Mouse (Mus musculus) ES-E14 (cell line): Measurements from ENCODE around the gene Dab2ip. TPM values are rescaled to one million over a fixed set of nuclear protein-coding genes. Genes with fewer than 3 reads are reported as not detected.

Source experiments
- DNase-seq: peaks from one replicate; pipeline ENCODE4 v3.0.0-alpha.2; 2013; ENCODE audit warnings: low read depth, low spot score
- H3K27ac ChIP-seq: 2 replicates; pipeline ENCODE4 v1.5.1; 2012; ENCODE audit warnings: low read depth, mild to moderate bottlenecking, low read length, moderate library complexity, mixed read lengths; ENCODE audit not compliant: poor library complexity, insufficient read depth, severe bottlenecking
- H3K36me3 ChIP-seq: 2 replicates; pipeline ENCODE4 v1.6.1; 2012; ENCODE audit warnings: mild to moderate bottlenecking, low read length, moderate library complexity, mixed read lengths; ENCODE audit not compliant: control insufficient read depth, poor library complexity, insufficient read depth, severe bottlenecking
- H3K4me1 ChIP-seq, 2 experiments: fragments of 150-350 bp in 1 of 2; sonication (generic) in 1 of 2; 2 replicates each; pipeline ENCODE4 v1.6.1; 2012; ENCODE audit warnings: low read length in 2 of 2, mild to moderate bottlenecking in 1 of 2, mixed read lengths in 1 of 2; ENCODE audit not compliant: control insufficient read depth in 2 of 2, insufficient read depth in 2 of 2, poor library complexity in 1 of 2
- H3K4me3 ChIP-seq, 2 experiments: fragments of 150-350 bp in 1 of 2; sonication (generic) in 1 of 2; 2 replicates each; pipeline ENCODE4 v1.5.1; 2012; ENCODE audit warnings: low read length in 2 of 2, low read depth in 1 of 2, mild to moderate bottlenecking in 1 of 2, mixed read lengths in 1 of 2; ENCODE audit not compliant: insufficient read depth in 1 of 2, poor library complexity in 1 of 2, severe bottlenecking in 1 of 2
- H3K9ac ChIP-seq: 2 replicates; pipeline ENCODE4 v1.6.1; 2012; ENCODE audit warnings: low read depth, mild to moderate bottlenecking, low read length, mixed read lengths; ENCODE audit not compliant: poor library complexity, insufficient read depth, severe bottlenecking
- H3K9me3 ChIP-seq: fragments of 150-350 bp; sonication (generic); 2 replicates; pipeline ENCODE4 v1.6.1; 2012; ENCODE audit warnings: low read depth, mild to moderate bottlenecking, low read length; ENCODE audit not compliant: control insufficient read depth, insufficient read depth
- CHD2 ChIP-seq: IDR thresholded peaks from 2 replicates; pipeline ENCODE4 v1.6.1; 2014; ENCODE audit warnings: mild to moderate bottlenecking, low read depth, low read length, inconsistent platforms
- HCFC1 ChIP-seq: IDR thresholded peaks from 2 replicates; pipeline ENCODE4 v1.6.1; 2012; ENCODE audit warnings: low read length, inconsistent platforms, borderline replicate concordance; ENCODE audit not compliant: insufficient read depth
- MAFK ChIP-seq: IDR thresholded peaks from 2 replicates; pipeline ENCODE4 v1.6.1; 2014; ENCODE audit warnings: mild to moderate bottlenecking, low read depth, low read length, inconsistent platforms; ENCODE audit not compliant: insufficient read depth
- ZC3H11A ChIP-seq: IDR thresholded peaks from 2 replicates; pipeline ENCODE4 v1.6.1; 2012; ENCODE audit warnings: low read depth, mild to moderate bottlenecking, inconsistent platforms, low read length, borderline replicate concordance
- ZNF384 ChIP-seq: IDR thresholded peaks from 2 replicates; pipeline ENCODE4 v1.6.1; 2012; ENCODE audit warnings: low read depth, low read length, inconsistent platforms
- in situ Hi-C, 2 experiments: fragments of 600-800 bp; cut with MboI; formaldehyde crosslinking; loops; one replicate each; pipeline ENCODE4 v1.15.1; 2025; ENCODE audit warnings: low sequenced_read_pairs in 2 of 2, inconsistent platforms in 1 of 2; ENCODE audit not compliant: unreplicated experiment in 2 of 2
- total RNA-seq: library from RNA; depleted of rRNA; stranded (reverse); fragments of 300-350 nt; gene quantifications from 2 replicates; pipeline ENCODE4 v1.2.3, GENCODE M21; 2012

Dab2ip gene
- total RNA-seq, 1 experiment, result 46.9 TPM

- no peak for TF ChIP-seq CHD2
- no peak for TF ChIP-seq HCFC1
- no peak for TF ChIP-seq ZC3H11A
- TF ChIP-seq MAFK, result no peak
- TF ChIP-seq ZNF384, result no peak
- in situ Hi-C loops, result no loop called here
- no peaks in the 10 kb centered on the region for H3K36me3 ChIP-seq
- no peak overlapping the region for H3K27ac ChIP-seq
- DNase-seq, result peak; percentile 49
- no peak overlapping the region; a peak in 1 of 4 replicates for H3K4me3 ChIP-seq
- no peaks in the 10 kb centered on the region for H3K9me3 ChIP-seq
- peak overlapping the region; percentile 41; the same call in 1 of the 2 replicates for H3K9ac ChIP-seq
- peaks cover 8 to 60% of the 10 kb centered on the region in 2 experiments for H3K4me1 ChIP-seq
These were observed 57.9 kb downstream of the Dab2ip start for GRCm38 (mm10) chr2:35615977-35616376.

GRCm38 (mm10) chr2:35616891-35617658 is 59.0 kb downstream of the Dab2ip start:
- TF ChIP-seq MAFK, result no peak
- no peak for TF ChIP-seq ZNF384
- TF ChIP-seq ZC3H11A, result no peak
- no peak for TF ChIP-seq CHD2
- no peak for TF ChIP-seq HCFC1
- Histone ChIP-seq H3K4me1 (peaks cover 8 to 54% of the 10 kb centered on the region in 2 experiments), H3K9ac (no peak overlapping the region), H3K27ac (no peak overlapping the region), H3K9me3 (no peaks in the 10 kb centered on the region), H3K4me3 (no peak overlapping the region), H3K36me3 (no peaks in the 10 kb centered on the region)
- in situ Hi-C loops, result no loop called here
- no peak for DNase-seq

GRCm38 (mm10) chr2:35618981-35619380 is 60.9 kb downstream of the Dab2ip start:
- Histone ChIP-seq H3K36me3 (no peaks in the 10 kb centered on the region), H3K9me3 (no peaks in the 10 kb centered on the region), H3K4me1 (peaks cover 8 to 38% of the 10 kb centered on the region in 2 experiments), H3K4me3 (no peak overlapping the region), H3K9ac (no peak overlapping the region), H3K27ac (no peak overlapping the region)
- TF ChIP-seq HCFC1 (no peak), MAFK (no peak), CHD2 (no peak), ZC3H11A (no peak), ZNF384 (no peak)
- no peak for DNase-seq
- in situ Hi-C loops, result no loop called here

GRCm38 (mm10) chr2:35619532-35619931 is 61.5 kb downstream of the Dab2ip start:
- TF ChIP-seq MAFK, result no peak
- no peak for TF ChIP-seq ZNF384
- no peak for TF ChIP-seq CHD2
- TF ChIP-seq HCFC1, result no peak
- no peak for TF ChIP-seq ZC3H11A
- DNase-seq, result no peak
- no peak overlapping the region for H3K4me3 ChIP-seq
- no peak overlapping the region for H3K27ac ChIP-seq
- in situ Hi-C loops, result no loop called here
- H3K9ac ChIP-seq, result no peak overlapping the region
- H3K9me3 ChIP-seq, result no peaks in the 10 kb centered on the region
- H3K4me1 ChIP-seq, result peaks cover 8 to 33% of the 10 kb centered on the region in 2 experiments
- no peaks in the 10 kb centered on the region for H3K36me3 ChIP-seq
